Mouse (Mus musculus) intestine, embryonic 14.5 days (tissue): ENCODE results near the gene Tmem37. TPM values are rescaled to one million over a fixed set of nuclear protein-coding genes. Genes with fewer than 3 reads are reported as not detected.
A peak's percentile ranks its signal among the peaks of the same experiment; 100 is the strongest.

Experiments
- ATAC-seq: fragments of 200-750 bp; cut with Nextera tagmentation; replicated peaks from 2 replicates; pipeline ENCODE4 v1.8.0; 2017; ENCODE audit warnings: low read depth, moderate number of reproducible peaks, moderate TSS enrichment, moderate library complexity; ENCODE audit not compliant: low FRiP score, low TSS enrichment
- DNase-seq: peaks from one replicate; pipeline ENCODE4 v3.0.0-alpha.2; 2018; ENCODE audit warnings: low spot score
- H3K27ac ChIP-seq: fragments of 300-500 bp; sonication (generic); 2 replicates; pipeline ENCODE4 v1.5.1; 2014; ENCODE audit warnings: low read depth, mild to moderate bottlenecking, control low read depth
- H3K27me3 ChIP-seq: fragments of 300-500 bp; sonication (generic); replicated peaks from 2 replicates; pipeline ENCODE4 v1.6.1; 2014; ENCODE audit warnings: low read length, control low read depth; ENCODE audit not compliant: control insufficient read depth, insufficient read depth
- H3K36me3 ChIP-seq: fragments of 300-500 bp; sonication (generic); 2 replicates; pipeline ENCODE4 v1.6.1; 2014; ENCODE audit warnings: low read length, control low read depth; ENCODE audit not compliant: control insufficient read depth, insufficient read depth
- H3K4me1 ChIP-seq: fragments of 300-500 bp; sonication (generic); replicated peaks from 2 replicates; pipeline ENCODE4 v1.6.1; 2014; ENCODE audit warnings: low read length, control low read depth, mixed read lengths; ENCODE audit not compliant: control insufficient read depth, insufficient read depth
- H3K4me2 ChIP-seq: fragments of 300-500 bp; sonication (generic); 2 replicates; pipeline ENCODE4 v1.6.1; 2014; ENCODE audit warnings: low read length
- H3K4me3 ChIP-seq: fragments of 300-500 bp; sonication (generic); 2 replicates; pipeline ENCODE4 v1.5.1; 2014; ENCODE audit warnings: low read depth, low read length, control low read depth, mixed read lengths
- H3K9ac ChIP-seq: fragments of 300-500 bp; sonication (generic); 2 replicates; pipeline ENCODE4 v1.6.1; 2014; ENCODE audit warnings: mild to moderate bottlenecking, low read length
- H3K9me3 ChIP-seq: fragments of 300-500 bp; sonication (generic); 2 replicates; pipeline ENCODE4 v1.6.1; 2016; ENCODE audit warnings: low read length, control low read depth; ENCODE audit not compliant: control insufficient read depth
- WGBS: fragments of 180-500 bp; shearing (Covaris S2); extraction: QIAGEN DNeasy Blood & Tissue Kit; methylation state at CpG from one replicate; pipeline ENCODE4 v1.1.7; 2014; 5-methylcytosine and 5-hydroxymethylcytosine counted together
- polyA plus RNA-seq: library from polyadenylated mRNA; unstranded; fragments of >200 nt; fragmentation: Nextera tagmentation; extraction: Ambion mirVana; gene quantifications from 2 replicates; pipeline ENCODE4 v1.2.1, GENCODE M21; 2014

Gene Tmem37
- polyA plus RNA-seq, 1 experiment from 2014 or later = 17.6 TPM

DNA sequence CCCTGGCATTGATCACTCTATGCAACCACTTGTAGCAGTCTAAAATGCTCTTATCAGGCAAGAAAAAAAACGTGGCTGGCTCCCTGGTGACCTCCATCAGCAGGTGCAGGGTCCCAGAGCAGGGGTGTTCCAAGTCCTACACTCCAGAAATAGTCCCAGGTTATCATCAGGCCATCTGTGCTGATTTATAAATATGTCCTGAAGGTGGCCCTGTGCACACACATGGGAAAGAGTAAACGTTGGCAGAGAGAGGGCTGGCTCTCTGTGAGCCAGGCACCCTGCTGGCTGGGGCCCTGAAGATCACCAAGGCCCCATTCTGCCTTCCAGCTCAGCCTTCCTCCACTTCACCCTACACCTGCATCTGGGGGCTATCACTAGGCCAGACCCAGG, 48.8 kb downstream of the Tmem37 start:
- no peaks in the 10 kb centered on the region for H3K27me3 ChIP-seq
- peak; percentile 30; the same call in 1 of the 2 replicates for ATAC-seq
- H3K27ac ChIP-seq = no peak overlapping the region
- H3K4me1 ChIP-seq = peaks cover 7% of the 10 kb centered on the region; the same call in 1 of the 2 replicates
- no peak overlapping the region for H3K4me3 ChIP-seq
- no peaks in the 10 kb centered on the region for H3K36me3 ChIP-seq
- 6% methylated on average over 2 of the region's 2 CpGs for WGBS
- H3K9ac ChIP-seq = no peak overlapping the region
- no peaks in the 10 kb centered on the region for H3K9me3 ChIP-seq
- no peak overlapping the region for H3K4me2 ChIP-seq
- no peak for DNase-seq

DNA sequence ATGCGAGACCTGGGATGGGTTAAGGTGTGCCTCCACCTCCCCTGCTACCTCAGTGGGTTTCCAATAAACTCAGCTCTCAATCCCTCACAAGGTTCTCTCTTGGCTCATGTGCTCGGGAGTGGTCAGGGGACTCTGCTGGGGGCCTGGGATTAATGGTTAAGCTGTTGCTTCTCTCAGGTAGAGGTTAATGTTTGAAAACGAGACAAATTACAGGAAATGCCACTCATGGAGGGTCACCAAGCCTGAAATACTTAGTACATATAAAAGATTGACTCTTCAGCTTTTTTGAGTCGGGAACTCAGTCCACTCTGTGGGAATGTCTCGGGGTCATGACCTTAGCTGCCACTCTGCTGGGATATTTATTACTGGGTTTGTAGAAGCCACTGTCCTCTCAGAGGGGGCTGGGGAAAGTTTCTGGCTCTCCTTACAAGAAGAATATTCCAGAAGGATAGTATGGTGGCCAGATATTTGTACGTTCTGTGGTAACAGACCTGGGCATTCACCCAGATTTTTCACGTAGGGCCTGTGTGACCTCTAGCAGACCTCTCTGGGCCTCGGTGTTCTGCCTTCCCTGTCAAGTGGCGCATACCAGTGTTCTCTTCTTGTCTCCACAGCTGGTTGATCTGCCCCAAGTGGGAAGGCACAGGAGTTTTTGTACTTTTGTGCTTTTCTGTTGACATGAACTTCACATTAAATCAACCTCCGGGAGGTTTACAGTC, 49.4 kb downstream of the Tmem37 start:
- 37% methylated on average over 10 of the region's 10 CpGs for WGBS
- no peaks in the 10 kb centered on the region for H3K9me3 ChIP-seq
- no peak for DNase-seq
- H3K4me1 ChIP-seq = peaks cover 7% of the 10 kb centered on the region; the same call in 1 of the 2 replicates
- H3K4me3 ChIP-seq = no peak overlapping the region
- H3K36me3 ChIP-seq = no peaks in the 10 kb centered on the region
- H3K9ac ChIP-seq = no peak overlapping the region
- no peaks in the 10 kb centered on the region for H3K27me3 ChIP-seq
- 0 out of 2 replicates have a peak, but pooled peaks have one; percentile 36 for ATAC-seq
- H3K27ac ChIP-seq = no peak overlapping the region
- H3K4me2 ChIP-seq = no peak overlapping the region

DNA sequence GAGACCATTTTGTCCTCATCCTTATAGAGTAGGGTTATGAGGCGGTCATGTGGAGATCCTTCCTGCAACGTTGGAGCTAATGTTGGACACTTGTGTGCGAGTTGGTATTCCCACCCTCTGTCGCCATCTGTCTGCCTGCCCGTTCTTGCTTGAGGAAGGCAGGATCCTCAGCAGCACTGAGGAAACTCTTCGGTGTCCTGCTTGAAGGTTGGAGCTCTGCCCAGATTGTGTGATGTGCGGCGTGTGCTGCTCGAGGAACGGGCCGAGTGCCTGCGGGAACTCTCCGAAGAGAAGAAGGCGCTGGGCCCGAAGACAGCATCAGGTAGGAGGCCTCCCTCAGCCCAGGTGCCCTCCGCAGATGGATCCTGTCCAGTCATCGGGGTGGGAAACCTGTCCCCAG, 51.9 kb downstream of the Tmem37 start:
- H3K9ac ChIP-seq = no peak overlapping the region
- peaks cover 7% of the 10 kb centered on the region; the same call in 1 of the 2 replicates for H3K4me1 ChIP-seq
- no peak for ATAC-seq
- H3K9me3 ChIP-seq = no peaks in the 10 kb centered on the region
- H3K36me3 ChIP-seq = no peaks in the 10 kb centered on the region
- no peak overlapping the region for H3K4me2 ChIP-seq
- no peaks in the 10 kb centered on the region for H3K27me3 ChIP-seq
- WGBS = 87% methylated on average over 17 of the region's 17 CpGs
- no peak overlapping the region for H3K4me3 ChIP-seq
- DNase-seq = no peak
- H3K27ac ChIP-seq = no peak overlapping the region

DNA sequence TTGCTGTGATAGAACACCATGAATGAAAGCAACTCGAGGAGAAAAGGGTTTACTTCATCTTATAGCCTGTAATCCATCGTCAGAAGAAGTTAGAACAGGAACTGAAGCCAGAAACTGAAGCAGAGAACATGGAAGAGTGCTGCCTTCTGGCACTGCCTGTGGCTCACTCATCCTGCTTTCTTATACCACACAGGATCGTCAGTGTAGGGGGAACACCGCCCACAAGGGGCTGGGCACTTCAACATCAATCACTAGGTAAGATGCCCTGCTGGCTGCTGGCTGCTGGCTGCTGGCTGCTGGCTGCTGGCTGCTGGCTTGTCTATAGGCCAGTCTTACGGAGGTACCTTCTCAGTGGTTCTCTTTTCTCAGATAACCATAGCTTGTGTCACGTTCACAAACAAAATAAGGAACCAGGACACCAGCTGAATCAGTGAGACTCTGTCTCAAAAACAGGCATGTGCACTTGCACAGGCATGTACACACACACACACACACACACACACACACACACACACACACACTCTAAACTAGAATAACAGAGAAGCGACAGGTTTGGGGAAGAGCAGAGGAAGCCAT, 53.5 kb downstream of the Tmem37 start:
- peaks cover 7% of the 10 kb centered on the region; the same call in 1 of the 2 replicates for H3K4me1 ChIP-seq
- ATAC-seq (no peak), DNase-seq (no peak)
- no peaks in the 10 kb centered on the region for H3K9me3 ChIP-seq
- no peaks in the 10 kb centered on the region for H3K36me3 ChIP-seq
- 64% methylated on average over 7 of the region's 7 CpGs for WGBS
- H3K4me3 ChIP-seq = no peak overlapping the region
- no peaks in the 10 kb centered on the region for H3K27me3 ChIP-seq
- H3K9ac ChIP-seq = no peak overlapping the region
- H3K4me2 ChIP-seq = no peak overlapping the region
- H3K27ac ChIP-seq = no peak overlapping the region

DNA sequence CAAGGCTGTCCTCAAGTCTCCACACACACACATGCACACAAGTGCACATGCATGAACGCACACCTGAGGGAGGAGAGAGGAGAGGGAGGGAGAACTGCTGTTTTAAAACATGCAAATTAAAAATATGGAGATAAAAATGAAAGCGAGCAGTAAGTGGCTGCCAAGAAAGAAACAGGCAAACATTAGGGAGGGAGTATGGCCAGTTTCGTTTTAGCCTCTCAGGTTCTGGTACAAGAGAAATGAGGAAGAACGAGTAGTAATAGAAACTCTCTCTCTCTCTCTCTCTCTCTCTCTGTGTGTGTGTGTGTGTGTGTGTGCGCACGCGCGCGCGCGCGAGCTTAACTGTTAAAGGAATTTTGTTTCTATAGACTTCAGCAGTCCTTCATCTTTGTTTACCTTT, 54.4 kb downstream of the Tmem37 start:
- no peak for DNase-seq
- Histone ChIP-seq H3K9ac (no peak overlapping the region), H3K4me3 (no peak overlapping the region), H3K27ac (no peak overlapping the region), H3K9me3 (no peaks in the 10 kb centered on the region), H3K27me3 (no peaks in the 10 kb centered on the region), H3K36me3 (no peaks in the 10 kb centered on the region), H3K4me2 (no peak overlapping the region), H3K4me1 (peaks cover 4% of the 10 kb centered on the region; the same call in 1 of the 2 replicates)
- ATAC-seq = no peak
- 80% methylated on average over 12 of the region's 12 CpGs for WGBS

DNA sequence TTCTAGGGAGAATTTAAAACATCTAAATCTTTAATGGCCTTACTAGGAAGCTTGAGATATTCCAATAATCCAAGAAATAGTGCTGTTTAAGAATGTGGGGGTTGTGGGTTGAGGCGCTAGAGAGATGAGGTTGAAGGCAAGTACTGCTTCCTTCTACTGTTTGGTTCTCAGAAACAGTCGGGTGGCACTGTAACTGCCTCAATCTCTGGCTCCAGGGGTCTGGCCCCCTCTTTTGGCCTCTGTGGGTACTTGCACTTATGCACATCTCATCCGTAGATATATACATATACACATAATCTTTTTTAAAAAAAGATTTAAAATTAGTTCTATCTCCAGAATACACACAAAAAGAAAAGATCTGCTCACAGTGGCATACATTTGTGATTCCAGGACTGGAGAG, 55.0 kb downstream of the Tmem37 start:
- Histone ChIP-seq H3K36me3 (no peaks in the 10 kb centered on the region), H3K4me3 (no peak overlapping the region), H3K4me2 (no peak overlapping the region), H3K27me3 (no peaks in the 10 kb centered on the region), H3K27ac (no peak overlapping the region), H3K4me1 (no peaks in the 10 kb centered on the region), H3K9ac (no peak overlapping the region), H3K9me3 (no peaks in the 10 kb centered on the region)
- ATAC-seq (no peak), DNase-seq (no peak)
- 64% methylated on average over 3 of the region's 3 CpGs for WGBS

Other genes starting within 250 kb of the Tmem37 start
- gene Ptpn4, start 236.5 kb downstream of the Tmem37 start, polyA plus RNA-seq = 7.2 and 10.4 TPM in 2 replicates
- 7.8 and 8.3 TPM in 2 replicates for gene Tmem177, start 160.9 kb downstream of the Tmem37 start, polyA plus RNA-seq
- 0.18 TPM in 1 of 2 replicates, not detected in the other for gene Cfap221, start 76.8 kb downstream of the Tmem37 start, polyA plus RNA-seq
- gene Sctr, start 67.2 kb downstream of the Tmem37 start, polyA plus RNA-seq = 1.3 and 1.4 TPM in 2 replicates
- gene Dbi, start 47.0 kb upstream of the Tmem37 start, polyA plus RNA-seq = 752 and 816 TPM in 2 replicates
- gene 3110009E18Rik, start 47.1 kb upstream of the Tmem37 start, polyA plus RNA-seq = 17.3 and 21.3 TPM in 2 replicates
- gene Steap3, start 198.6 kb upstream of the Tmem37 start, polyA plus RNA-seq = 2.6 and 3.1 TPM in 2 replicates